Mouse (Mus musculus): ENCODE measurements around the gene Rac2. TPM values are rescaled to one million over a fixed set of nuclear protein-coding genes. Genes with fewer than 3 reads are reported as not detected.

Gene Rac2
- total RNA-seq, 1 experiment from 2014 or later, result 145 TPM

DNA sequence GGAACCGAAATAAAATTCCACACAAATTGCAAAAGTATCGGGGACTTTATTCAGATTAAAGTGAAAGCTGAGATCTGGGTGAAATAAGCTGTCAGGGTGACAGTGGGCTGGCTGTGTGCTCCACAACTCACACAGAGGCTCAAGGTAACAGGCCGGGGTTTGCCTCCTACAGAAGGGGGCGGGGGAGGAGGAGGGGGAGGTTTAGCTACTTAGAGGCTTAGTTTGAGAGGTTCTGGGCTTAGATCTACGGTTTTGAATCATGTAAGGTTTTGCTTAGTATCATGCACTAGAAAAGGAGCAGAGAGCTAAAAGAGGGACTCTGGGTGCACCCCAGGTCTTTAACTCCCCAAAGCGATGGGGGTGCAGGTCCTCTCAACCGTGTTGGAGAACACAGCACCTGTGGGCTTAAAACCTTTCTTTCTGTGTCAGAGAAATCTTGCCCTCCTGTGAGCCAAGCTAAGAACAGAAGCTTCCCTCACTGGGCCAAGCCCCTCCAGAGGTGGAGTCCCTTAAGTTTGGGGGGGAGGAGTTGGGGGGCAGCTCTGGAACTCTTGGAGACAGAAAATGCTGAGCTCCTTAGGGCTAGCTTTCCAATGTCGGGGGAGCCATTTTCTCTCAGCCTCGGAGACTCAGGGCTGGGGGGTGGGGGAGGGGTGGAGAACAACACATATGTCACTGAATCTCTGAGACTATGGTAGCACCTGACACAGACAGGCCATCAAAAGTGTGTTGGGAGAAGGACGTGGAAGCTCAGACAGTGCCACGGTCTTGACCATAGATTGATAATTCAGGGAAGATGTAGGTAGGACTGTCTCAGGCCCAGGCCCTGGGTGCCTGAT, 13.2 kb downstream of the Rac2 start:
- ATAC-seq (replicated peaks in 1 of 2; ENCODE audit: insufficient read depth in 1 of 2, low FRiP score in 2 of 2, low TSS enrichment in 1 of 2, low read depth in 1 of 2, poor library complexity in 2 of 2, severe bottlenecking in 2 of 2), result no peak

DNA sequence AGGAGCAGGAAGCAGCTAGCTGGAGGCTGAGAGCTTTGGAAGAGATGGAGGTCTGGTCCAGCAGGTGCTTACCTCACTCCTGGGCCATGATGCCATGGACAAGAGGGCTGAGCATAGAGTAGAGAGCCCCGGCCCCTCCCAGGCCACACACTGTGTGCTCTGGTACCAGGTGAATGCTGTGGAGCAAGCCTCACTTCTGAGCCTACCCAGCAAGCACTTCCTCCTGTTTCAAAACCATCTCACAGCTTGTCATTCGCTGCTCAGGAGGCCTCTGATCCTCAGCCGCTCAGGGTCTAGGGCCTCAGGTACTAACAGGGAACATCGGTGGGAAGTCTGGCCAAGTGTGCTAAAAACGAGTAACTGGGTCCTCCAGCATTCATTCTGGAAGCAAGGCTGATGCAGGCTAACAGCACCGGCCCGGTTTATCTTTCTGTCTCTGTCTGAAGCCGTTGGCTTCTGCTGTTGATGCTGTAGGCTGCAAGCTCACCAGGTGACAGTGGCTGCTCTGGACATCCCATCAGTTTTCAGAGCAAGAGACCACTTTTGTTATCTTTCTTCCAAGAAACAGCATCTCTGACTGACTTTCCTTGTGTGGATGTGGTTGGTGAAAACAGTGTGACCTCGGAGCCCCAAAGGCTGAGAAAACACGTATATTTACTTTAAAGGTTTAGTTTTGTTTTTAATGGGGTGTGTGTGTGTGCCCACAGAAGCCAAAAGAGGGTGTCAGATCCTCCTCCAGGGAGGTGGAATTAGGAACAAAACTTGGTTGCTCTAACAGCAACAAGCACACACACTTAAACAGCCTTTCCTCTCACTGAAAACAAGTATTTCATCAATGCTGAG, 14.7 kb downstream of the Rac2 start:
- ATAC-seq (replicated peaks in 1 of 2; ENCODE audit: insufficient read depth in 1 of 2, low FRiP score in 2 of 2, low TSS enrichment in 1 of 2, low read depth in 1 of 2, poor library complexity in 2 of 2, severe bottlenecking in 2 of 2), result peak; percentile 23 to 33; a peak in 1 of 4 replicates

DNA sequence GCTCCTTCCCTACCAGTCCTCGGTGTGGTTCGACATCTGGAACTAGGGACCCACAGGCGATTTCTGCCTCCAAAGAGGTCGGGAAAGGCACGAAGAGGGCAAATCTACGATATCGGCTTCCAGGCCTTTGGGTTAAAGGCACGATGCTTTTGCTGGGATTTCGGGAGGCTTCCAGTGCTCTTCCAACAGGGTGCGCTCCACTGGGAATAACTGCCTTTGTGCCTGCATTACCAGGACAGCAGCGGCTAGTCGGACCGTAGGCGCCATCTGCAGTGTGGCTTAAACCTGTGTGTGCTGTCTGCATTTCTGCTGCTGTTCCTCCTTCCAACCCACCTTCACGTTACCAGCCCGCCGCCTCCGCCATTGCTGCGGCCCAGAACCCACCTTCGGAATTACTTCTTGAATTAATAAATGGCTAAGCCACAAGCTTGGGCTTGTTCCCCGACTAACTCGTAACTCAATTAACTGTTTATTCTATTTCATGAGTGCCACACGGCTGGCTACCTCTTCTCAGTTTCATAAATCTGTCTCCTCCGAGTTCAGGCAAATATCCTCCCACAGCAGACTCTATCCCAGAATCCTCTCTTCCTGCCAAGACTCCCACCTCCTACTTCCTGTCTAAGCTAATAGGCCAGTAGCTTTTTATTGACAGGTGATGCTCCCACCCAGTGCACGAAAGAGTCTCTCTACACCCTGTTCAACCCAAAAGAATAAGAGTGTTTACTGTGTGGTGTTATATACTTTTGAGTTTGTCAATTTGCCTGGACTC, 17.9 kb downstream of the Rac2 start:
- no peak for ATAC-seq (replicated peaks in 1 of 2; ENCODE audit: insufficient read depth in 1 of 2, low FRiP score in 2 of 2, low TSS enrichment in 1 of 2, low read depth in 1 of 2, poor library complexity in 2 of 2, severe bottlenecking in 2 of 2)

DNA sequence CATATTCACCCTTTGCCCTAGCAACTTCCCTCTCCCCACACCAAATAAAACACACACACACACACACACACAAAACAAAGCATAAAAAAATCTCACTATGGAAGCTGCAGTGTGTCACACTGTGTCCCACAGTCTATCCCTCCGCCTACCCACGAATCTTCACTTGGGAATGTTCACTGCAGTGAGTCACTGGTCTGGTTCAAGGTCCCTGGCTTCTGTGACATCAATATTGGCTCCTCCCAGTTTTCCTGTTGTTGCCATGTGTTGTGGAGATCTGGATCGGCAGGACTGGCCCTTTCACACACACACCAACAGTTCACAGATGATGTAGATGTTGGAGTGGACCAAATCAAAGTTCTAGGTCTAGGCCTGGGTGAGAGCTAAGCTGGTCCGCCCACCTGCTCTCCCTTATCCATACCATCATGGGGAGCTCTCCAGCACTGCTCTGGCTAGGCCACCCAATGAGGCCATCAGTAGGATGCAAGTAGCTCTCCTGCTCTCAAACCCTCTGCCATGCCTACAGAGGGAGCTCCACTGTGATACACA, 23.3 kb downstream of the Rac2 start:
- no peak for ATAC-seq (replicated peaks in 1 of 2; ENCODE audit: insufficient read depth in 1 of 2, low FRiP score in 2 of 2, low TSS enrichment in 1 of 2, low read depth in 1 of 2, poor library complexity in 2 of 2, severe bottlenecking in 2 of 2)

DNA sequence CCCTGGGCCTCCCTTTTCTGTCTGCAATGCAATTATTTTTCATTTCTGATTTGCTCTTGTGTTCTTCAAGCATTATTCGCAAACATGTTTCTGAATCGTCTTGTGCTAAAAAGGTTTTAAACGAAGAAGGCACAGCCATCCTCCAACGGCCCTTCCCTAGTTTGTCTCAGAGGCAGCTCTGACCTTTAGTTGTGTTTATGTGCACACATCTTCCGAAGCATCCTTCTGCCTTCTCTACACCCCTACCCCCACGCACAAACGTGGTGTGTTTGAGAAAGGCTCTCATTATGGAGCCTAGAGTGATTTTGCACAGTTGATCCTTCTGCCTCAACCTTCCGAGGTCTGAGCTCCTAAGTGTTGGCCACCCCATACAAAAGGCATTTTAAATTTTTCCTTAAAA, 23.9 kb downstream of the Rac2 start:
- ATAC-seq (replicated peaks in 1 of 2; ENCODE audit: insufficient read depth in 1 of 2, low FRiP score in 2 of 2, low TSS enrichment in 1 of 2, low read depth in 1 of 2, poor library complexity in 2 of 2, severe bottlenecking in 2 of 2), result no peak

DNA sequence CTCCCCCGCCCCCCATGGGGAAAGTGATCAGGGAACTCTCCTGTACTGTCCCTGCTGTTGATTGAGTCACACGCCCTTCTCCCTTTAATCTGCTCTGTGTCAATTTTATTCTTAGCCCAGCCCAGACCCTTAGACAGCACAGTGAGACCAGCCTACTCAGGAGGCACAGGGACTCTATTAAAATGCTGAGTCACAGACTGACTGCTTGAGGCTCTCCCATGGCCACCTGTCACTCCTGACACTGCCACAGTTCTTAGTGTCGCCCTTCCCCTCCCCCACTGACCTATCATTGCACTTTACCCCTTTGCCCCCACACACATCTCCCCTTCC, 24.3 kb downstream of the Rac2 start:
- 0 out of 4 replicates have a peak, but pooled peaks of 1 of the 2 experiments have one; percentile 28 for ATAC-seq (replicated peaks in 1 of 2; ENCODE audit: insufficient read depth in 1 of 2, low FRiP score in 2 of 2, low TSS enrichment in 1 of 2, low read depth in 1 of 2, poor library complexity in 2 of 2, severe bottlenecking in 2 of 2)

DNA sequence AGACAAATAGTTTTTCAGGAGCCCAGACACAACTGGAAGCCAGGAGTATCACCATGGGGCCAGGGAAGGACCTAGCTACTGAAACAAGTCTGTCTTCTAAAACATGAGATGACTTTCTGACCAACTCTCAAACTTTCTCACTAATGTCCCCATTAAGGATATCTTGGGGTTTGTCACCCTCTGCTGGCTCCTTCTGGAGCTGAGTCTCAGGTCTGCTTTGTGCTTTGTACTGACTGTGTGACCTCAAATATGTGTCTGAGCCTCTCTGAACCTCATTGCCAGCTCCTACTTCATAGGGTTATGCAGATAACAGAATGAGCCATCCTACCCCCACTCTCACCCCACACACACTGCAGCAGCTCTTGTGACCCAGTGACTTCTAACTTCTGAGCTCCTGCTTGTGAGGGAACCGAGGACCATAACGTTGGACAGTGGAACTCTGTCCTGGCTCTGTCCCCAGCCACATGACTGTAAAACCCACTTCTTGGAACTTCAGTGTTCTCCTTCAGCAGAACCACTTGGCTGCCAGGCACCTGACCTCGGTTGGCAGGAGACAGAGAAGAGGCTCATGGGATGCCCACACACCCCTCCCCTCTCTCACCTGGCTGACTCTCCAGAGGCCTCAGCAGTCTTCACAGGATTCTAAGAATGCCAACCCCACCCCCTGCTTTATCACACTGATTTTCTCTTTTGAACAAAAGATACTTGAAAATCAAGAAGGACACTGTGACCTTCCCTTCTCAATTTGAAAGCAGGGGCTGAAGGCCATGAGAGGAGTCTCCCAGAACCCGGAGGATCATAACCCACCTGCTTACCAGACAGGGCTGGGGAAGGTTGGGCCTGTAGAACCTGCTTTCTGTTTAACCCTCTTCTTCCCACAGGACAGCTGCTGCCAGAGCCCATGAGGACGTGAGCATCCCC, 24.9 kb downstream of the Rac2 start:
- peak in 1 of 2 experiments; percentile 41; a peak in 1 of 4 replicates for ATAC-seq (replicated peaks in 1 of 2; ENCODE audit: insufficient read depth in 1 of 2, low FRiP score in 2 of 2, low TSS enrichment in 1 of 2, low read depth in 1 of 2, poor library complexity in 2 of 2, severe bottlenecking in 2 of 2)

DNA sequence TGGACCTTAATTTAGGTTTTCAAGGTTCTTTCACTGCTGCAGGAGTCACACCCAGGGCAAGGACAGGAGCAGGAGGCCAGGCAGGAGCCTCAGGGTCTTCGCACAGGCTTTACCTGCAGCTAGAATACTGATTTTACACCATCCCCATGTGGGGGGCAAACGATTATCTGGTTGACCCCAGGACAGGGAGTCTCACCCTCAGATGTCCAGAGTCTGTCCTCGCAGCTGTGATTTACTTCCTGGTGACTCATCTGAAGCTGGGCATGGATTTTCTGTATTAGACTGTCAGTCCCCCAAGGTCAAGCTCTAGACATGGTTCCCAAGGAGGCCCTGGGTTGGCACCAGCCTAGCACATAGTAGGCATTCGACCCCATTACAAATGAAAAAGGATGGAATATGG, 26.5 kb downstream of the Rac2 start:
- no peak for ATAC-seq (replicated peaks in 1 of 2; ENCODE audit: insufficient read depth in 1 of 2, low FRiP score in 2 of 2, low TSS enrichment in 1 of 2, low read depth in 1 of 2, poor library complexity in 2 of 2, severe bottlenecking in 2 of 2)

DNA sequence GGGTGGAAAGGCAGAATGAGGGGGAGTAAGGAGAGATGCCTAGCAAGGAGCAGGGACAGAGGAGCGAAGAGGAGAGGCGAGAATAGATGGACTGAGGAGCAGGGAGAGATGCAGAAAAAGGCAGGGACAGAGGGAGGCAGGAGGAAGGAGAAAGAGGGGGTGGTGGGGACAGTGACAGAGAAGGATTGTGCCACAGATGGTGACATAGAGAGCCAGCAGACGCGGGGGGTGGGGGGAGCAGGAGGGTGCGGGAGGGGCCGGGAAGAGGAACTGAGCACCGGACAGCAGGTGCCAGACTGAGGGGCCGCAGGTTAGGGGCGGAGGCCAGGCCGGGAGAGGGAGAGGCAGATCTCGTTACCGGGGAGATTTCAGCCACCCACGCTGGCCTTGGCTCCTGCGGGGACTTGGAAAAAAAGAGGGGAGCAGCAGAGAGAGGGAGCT, 28.0 kb downstream of the Rac2 start, which contains the start of gene Sstr3:
Sstr3 (minus strand) TSS at position 125 of the 441 bp plus-strand sequence.
- ATAC-seq (replicated peaks in 1 of 2; ENCODE audit: insufficient read depth in 1 of 2, low FRiP score in 2 of 2, low TSS enrichment in 1 of 2, low read depth in 1 of 2, poor library complexity in 2 of 2, severe bottlenecking in 2 of 2), result 0 out of 4 replicates have a peak, but pooled peaks of 1 of the 2 experiments have one; percentile 19

DNA sequence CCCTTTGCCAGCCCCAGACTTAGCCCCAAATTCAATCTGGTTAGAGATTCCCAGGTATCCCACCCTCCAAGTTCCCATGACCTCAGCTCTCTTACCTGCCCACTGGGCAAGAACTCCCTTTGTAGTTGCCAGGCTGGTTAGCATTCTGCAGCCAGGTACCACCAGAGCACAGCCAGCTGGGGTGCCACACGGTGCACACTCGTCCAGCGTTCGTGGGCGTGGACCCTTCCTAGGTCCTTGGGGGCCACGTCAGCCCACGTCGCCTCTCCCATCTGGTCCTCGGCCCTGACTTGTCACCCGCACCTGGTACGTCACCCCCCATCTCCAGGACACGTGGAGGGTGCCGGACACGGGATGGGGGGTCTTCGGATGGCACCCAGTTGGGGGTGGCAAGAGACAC, 28.5 kb downstream of the Rac2 start:
- ATAC-seq (replicated peaks in 1 of 2; ENCODE audit: insufficient read depth in 1 of 2, low FRiP score in 2 of 2, low TSS enrichment in 1 of 2, low read depth in 1 of 2, poor library complexity in 2 of 2, severe bottlenecking in 2 of 2), result no peak

DNA sequence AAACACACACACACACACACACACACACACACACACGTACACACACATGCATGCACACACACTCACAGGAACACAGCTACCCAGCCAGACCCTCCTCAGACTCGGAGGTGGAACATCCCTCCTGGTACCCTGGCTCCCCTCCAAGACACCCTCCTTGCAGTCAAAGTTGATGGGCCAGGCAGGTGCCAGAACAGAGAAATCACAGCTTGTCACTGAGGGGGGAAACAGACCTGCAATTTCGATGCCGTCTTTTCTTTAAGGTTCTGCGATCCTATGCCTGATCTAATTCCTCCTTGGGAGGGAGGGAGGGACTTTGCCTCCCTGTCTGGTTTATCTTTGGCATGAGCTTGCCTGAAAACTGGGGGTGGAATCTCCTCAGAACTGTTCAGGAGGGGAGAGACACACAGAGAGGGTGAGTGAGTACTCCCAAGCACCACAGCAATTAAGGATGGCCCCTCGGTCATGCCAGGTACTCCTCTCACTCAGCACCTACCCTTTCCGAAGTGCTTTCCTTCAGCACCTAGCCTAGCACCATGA, 29.7 kb downstream of the Rac2 start:
- no peak for ATAC-seq (replicated peaks in 1 of 2; ENCODE audit: insufficient read depth in 1 of 2, low FRiP score in 2 of 2, low TSS enrichment in 1 of 2, low read depth in 1 of 2, poor library complexity in 2 of 2, severe bottlenecking in 2 of 2)

DNA sequence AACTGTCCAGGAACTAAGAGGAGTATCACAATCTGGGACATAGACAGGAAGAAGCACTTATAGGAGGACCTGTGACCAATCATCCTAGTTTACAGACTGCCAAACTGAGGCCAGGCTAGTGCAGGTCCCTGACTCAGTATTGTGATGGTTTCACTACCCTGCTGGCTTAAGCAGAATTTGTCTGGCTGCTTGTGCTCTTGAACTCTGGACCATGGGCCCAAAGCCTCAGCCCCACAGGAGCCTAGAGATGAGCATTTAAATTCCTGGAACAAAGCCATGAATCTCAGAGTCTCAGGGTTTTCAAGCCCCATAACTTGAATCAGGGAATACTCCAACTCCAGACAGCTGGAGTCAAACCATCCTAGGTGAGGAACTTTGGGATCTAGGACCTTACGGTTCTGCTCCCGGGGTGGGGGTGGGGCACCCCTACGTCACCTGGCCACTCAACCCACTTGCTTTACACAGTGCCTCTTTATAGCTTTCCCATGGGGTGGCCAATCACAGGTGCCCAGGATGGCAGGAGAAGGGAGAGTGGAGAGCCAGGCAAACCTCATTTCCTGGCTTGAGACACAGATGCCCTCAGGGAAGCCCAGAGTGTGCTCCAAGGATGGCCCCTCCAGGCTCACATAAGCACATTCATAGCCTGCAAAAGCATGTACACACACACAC, 30.4 kb downstream of the Rac2 start:
- ATAC-seq (replicated peaks in 1 of 2; ENCODE audit: insufficient read depth in 1 of 2, low FRiP score in 2 of 2, low TSS enrichment in 1 of 2, low read depth in 1 of 2, poor library complexity in 2 of 2, severe bottlenecking in 2 of 2), result no peak

DNA sequence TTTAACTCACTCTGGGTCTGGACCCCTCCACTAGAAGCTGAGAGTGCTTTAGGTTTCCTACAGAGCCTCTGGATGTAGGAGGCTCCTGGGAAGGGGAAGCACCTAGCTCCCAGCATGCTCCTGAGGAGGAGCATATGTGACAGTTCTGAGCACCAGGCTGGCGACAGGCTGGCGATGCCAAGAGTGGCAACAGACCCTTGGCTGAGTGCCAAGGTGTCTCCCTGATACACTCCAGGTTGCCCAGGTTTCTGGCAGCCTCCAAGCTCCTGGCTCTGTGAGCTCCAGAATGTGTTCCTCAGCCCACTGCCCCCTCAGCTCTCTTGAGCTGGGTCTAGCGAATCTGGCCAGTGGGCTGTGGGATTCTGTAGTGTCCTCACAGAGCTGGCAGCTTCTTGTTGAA, 31.0 kb downstream of the Rac2 start:
- no peak for ATAC-seq (replicated peaks in 1 of 2; ENCODE audit: insufficient read depth in 1 of 2, low FRiP score in 2 of 2, low TSS enrichment in 1 of 2, low read depth in 1 of 2, poor library complexity in 2 of 2, severe bottlenecking in 2 of 2)

DNA sequence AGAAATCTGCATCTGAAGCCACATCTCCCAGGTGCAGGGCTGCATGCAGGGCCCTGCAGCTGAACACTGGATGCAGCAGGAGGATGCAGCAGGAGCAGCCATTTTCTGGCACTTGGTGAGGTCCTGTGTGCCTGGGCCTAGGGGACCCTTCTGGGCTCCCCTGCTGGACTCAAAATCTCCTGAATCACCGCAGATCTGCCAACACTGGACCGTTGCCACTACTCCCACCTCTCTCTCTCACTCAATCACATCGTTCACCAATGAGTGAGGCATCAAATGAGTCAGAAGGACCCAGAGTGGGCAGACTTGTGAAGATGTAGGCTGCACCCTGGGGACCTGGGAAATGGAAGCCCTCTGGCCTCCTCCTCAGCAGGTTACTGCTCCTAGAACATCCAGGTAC, 31.5 kb downstream of the Rac2 start:
- ATAC-seq (replicated peaks in 1 of 2; ENCODE audit: insufficient read depth in 1 of 2, low FRiP score in 2 of 2, low TSS enrichment in 1 of 2, low read depth in 1 of 2, poor library complexity in 2 of 2, severe bottlenecking in 2 of 2), result no peak

DNA sequence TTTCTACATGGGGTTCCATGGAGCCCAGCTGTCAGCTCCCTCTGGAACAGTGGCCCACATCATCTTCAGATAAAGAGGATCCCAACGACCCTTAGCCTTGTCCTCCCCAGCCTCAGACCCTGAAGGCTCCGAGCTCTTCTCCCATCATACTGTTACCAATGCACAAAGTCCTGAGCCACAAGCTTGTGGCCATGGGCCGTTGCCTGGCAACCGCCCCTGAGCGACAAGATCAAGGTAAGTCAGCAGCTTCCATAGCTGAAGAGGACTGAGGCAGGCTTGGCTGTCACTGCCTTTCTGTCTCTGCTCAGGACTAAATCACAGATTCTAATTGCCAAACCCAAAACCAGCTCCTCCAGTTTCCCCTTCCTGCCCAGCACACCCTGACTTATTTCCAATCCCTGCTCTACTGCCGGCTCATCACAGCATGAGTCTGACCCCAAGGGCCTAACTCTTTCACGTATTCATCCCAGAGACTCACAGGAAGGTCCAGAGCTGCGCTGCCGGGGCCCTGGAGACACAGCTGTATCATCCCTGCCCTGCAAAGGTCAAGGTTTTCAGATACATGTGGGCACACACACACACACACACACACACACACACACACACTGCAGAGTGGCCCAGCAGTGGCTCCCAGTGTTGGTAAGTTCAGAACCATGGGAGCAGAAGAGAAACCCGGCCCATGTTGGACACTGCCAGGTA, 36.7 kb downstream of the Rac2 start:
- no peak for ATAC-seq (replicated peaks in 1 of 2; ENCODE audit: insufficient read depth in 1 of 2, low FRiP score in 2 of 2, low TSS enrichment in 1 of 2, low read depth in 1 of 2, poor library complexity in 2 of 2, severe bottlenecking in 2 of 2)

Measured in hematopoietic stem cell, adult 5-6 weeks (primary cell).